Mouse (Mus musculus): Measurements from ENCODE around the gene Ren1. TPM values are rescaled to one million over a fixed set of nuclear protein-coding genes. Genes with fewer than 3 reads are reported as not detected.

The Ren1 gene
- polyA plus RNA-seq (2017; shearing (Covaris generic)) = not detected

DNA sequence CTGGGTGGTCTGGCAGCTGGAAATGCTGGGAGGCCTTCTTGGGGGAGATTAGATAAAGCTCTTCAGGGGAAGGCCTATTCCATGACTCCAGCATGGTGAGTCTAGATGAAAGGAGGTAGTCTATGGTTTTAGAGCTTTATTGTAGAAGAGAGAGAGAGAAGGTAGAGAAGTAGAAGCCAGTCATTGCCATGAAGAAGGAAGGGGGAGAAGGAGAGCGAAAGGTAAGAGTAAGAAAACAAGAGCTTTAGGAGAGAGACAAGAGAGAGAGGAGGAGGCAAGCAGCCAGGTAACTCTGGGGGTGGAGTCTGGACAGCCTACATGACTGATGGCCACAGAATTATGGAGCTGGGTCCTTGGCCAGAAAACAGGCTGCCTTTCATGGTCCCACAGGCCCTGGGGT is at the start of gene Ren1:
Ren1 (plus strand) TSS at position 301 of the 400 bp plus-strand sequence.

GRCm38 (mm10) chr1:133309652-133310267 is 40.5 kb upstream of the Ren1 start, which contains the start of gene Golt1a:
TSS of gene Golt1a (plus strand) at chr1:133309800.

GRCm38 (mm10) chr1:133321267-133321925 is 28.9 kb upstream of the Ren1 start, which contains the start of gene Kiss1:
TSS of gene Kiss1 (plus strand) at chr1:133321875.

GRCm38 (mm10) chr1:133363276-133364021 is 13.1 kb downstream of the Ren1 start, which contains the start of gene Etnk2:
TSS of gene Etnk2 (plus strand) at chr1:133363572.

Other genes starting within 250 kb of the Ren1 start
- gene Ppp1r15b, start 219.4 kb upstream of the Ren1 start, polyA plus RNA-seq (2017; shearing (Covaris generic)) = 41.6 TPM
- 0.31 TPM for gene Plekha6, start 186.3 kb upstream of the Ren1 start, polyA plus RNA-seq (2017; shearing (Covaris generic))
- gene Golt1a, start 40.7 kb upstream of the Ren1 start, polyA plus RNA-seq (2017; shearing (Covaris generic)) = not detected
- not detected for gene Kiss1, start 28.6 kb upstream of the Ren1 start, polyA plus RNA-seq (2017; shearing (Covaris generic))
- gene Etnk2, start 13.1 kb downstream of the Ren1 start, polyA plus RNA-seq (2017; shearing (Covaris generic)) = not detected
- not detected for gene Sox13, start 73.9 kb downstream of the Ren1 start, polyA plus RNA-seq (2017; shearing (Covaris generic))